Mouse (Mus musculus): ENCODE data around the gene Fosl1. TPM values are rescaled to one million over a fixed set of nuclear protein-coding genes. Genes with fewer than 3 reads are reported as not detected.
A peak's percentile ranks its signal among the peaks of the same experiment; 100 is the strongest.

Gene Fosl1
- polyA plus RNA-seq, 1 experiment from 2014 or later: not detected

- Histone ChIP-seq H3K9ac (replicated peaks; ENCODE audit: low read depth) (no peak overlapping the region), H3K4me3 (ENCODE audit: low read depth, low read length) (no peak overlapping the region), H3K27me3 (replicated peaks; ENCODE audit: insufficient read depth, low read length) (no peaks in the 10 kb centered on the region), H3K36me3 (ENCODE audit: insufficient read depth, low read length) (peaks cover 18% of the 10 kb centered on the region), H3K27ac (ENCODE audit: low read length) (no peak overlapping the region), H3K4me1 (ENCODE audit: insufficient read depth, low read depth, low read length) (peaks cover 6% of the 10 kb centered on the region; the same call in 1 of the 2 replicates), H3K4me2 (replicated peaks; ENCODE audit: low read depth, low read length) (no peak overlapping the region), H3K9me3 (ENCODE audit: low read length) (no peaks in the 10 kb centered on the region)
- DNase-seq (ENCODE audit: low spot score): no peak
- TF ChIP-seq CTCF (IDR thresholded peaks at IDR 0.05) (no peak), EP300 (IDR thresholded peaks at IDR 0.05) (no peak)
- WGBS: 89% methylated on average over 10 of the region's 10 CpGs
- ATAC-seq: no peak
These were observed 34.1 kb downstream of the Fosl1 start for GRCm38 (mm10) chr19:5481398-5481797.

GRCm38 (mm10) chr19:5483386-5484359, 36.3 kb downstream of the Fosl1 start:
- TF ChIP-seq EP300 (IDR thresholded peaks at IDR 0.05) (no peak), CTCF (IDR thresholded peaks at IDR 0.05) (no peak)
- Histone ChIP-seq H3K4me1 (ENCODE audit: insufficient read depth, low read depth, low read length) (peaks cover 19% of the 10 kb centered on the region; the same call in 1 of the 2 replicates), H3K9ac (replicated peaks; ENCODE audit: low read depth) (no peak overlapping the region), H3K9me3 (ENCODE audit: low read length) (no peaks in the 10 kb centered on the region), H3K27me3 (replicated peaks; ENCODE audit: insufficient read depth, low read length) (no peaks in the 10 kb centered on the region), H3K4me3 (ENCODE audit: low read depth, low read length) (no peak overlapping the region), H3K27ac (ENCODE audit: low read length) (peak overlapping the region; percentile 38), H3K36me3 (ENCODE audit: insufficient read depth, low read length) (peaks cover 18% of the 10 kb centered on the region), H3K4me2 (replicated peaks; ENCODE audit: low read depth, low read length) (no peak overlapping the region)
- DNase-seq (ENCODE audit: low spot score) (no peak), ATAC-seq (no peak)
- WGBS: 83% methylated on average over 19 of the region's 19 CpGs

GRCm38 (mm10) chr19:5484496-5484895, 37.1 kb downstream of the Fosl1 start:
- no peak overlapping the region for H3K4me3 ChIP-seq (ENCODE audit: low read depth, low read length)
- DNase-seq (ENCODE audit: low spot score) (peak; percentile 78), ATAC-seq (no peak)
- no peaks in the 10 kb centered on the region for H3K27me3 ChIP-seq (replicated peaks; ENCODE audit: insufficient read depth, low read length)
- no peaks in the 10 kb centered on the region for H3K9me3 ChIP-seq (ENCODE audit: low read length)
- no peak overlapping the region for H3K4me2 ChIP-seq (replicated peaks; ENCODE audit: low read depth, low read length)
- H3K4me1 ChIP-seq (ENCODE audit: insufficient read depth, low read depth, low read length): peaks cover 19% of the 10 kb centered on the region; the same call in 1 of the 2 replicates
- TF ChIP-seq EP300 (IDR thresholded peaks at IDR 0.05) (peak; percentile 33; the same call in 1 of the 2 replicates), CTCF (IDR thresholded peaks at IDR 0.05) (no peak)
- H3K36me3 ChIP-seq (ENCODE audit: insufficient read depth, low read length): peaks cover 18% of the 10 kb centered on the region
- no peak overlapping the region for H3K9ac ChIP-seq (replicated peaks; ENCODE audit: low read depth)
- H3K27ac ChIP-seq (ENCODE audit: low read length): peak overlapping the region; percentile 98
- 58% methylated on average over 5 of the region's 5 CpGs for WGBS

GRCm38 (mm10) chr19:5485371-5485770, 38.0 kb downstream of the Fosl1 start:
- Histone ChIP-seq H3K9ac (replicated peaks; ENCODE audit: low read depth) (no peak overlapping the region), H3K27me3 (replicated peaks; ENCODE audit: insufficient read depth, low read length) (no peaks in the 10 kb centered on the region), H3K27ac (ENCODE audit: low read length) (peak overlapping the region; percentile 98), H3K9me3 (ENCODE audit: low read length) (no peaks in the 10 kb centered on the region), H3K4me1 (ENCODE audit: insufficient read depth, low read depth, low read length) (peaks cover 19% of the 10 kb centered on the region; the same call in 1 of the 2 replicates), H3K36me3 (ENCODE audit: insufficient read depth, low read length) (peaks cover 15% of the 10 kb centered on the region), H3K4me2 (replicated peaks; ENCODE audit: low read depth, low read length) (no peak overlapping the region), H3K4me3 (ENCODE audit: low read depth, low read length) (no peak overlapping the region)
- TF ChIP-seq EP300 (IDR thresholded peaks at IDR 0.05): no peak
- no peak for DNase-seq (ENCODE audit: low spot score)
- ATAC-seq: no peak
- WGBS: 51% methylated on average over 8 of the region's 8 CpGs

- Histone ChIP-seq H3K4me2 (replicated peaks; ENCODE audit: low read depth, low read length) (no peak overlapping the region), H3K9me3 (ENCODE audit: low read length) (no peaks in the 10 kb centered on the region), H3K27me3 (replicated peaks; ENCODE audit: insufficient read depth, low read length) (no peaks in the 10 kb centered on the region), H3K4me1 (ENCODE audit: insufficient read depth, low read depth, low read length) (peaks cover 19% of the 10 kb centered on the region; the same call in 1 of the 2 replicates), H3K27ac (ENCODE audit: low read length) (peak overlapping the region; percentile 98), H3K9ac (replicated peaks; ENCODE audit: low read depth) (no peak overlapping the region), H3K36me3 (ENCODE audit: insufficient read depth, low read length) (peaks cover 15% of the 10 kb centered on the region), H3K4me3 (ENCODE audit: low read depth, low read length) (no peak overlapping the region)
- TF ChIP-seq CTCF (IDR thresholded peaks at IDR 0.05): no peak
- TF ChIP-seq EP300 (IDR thresholded peaks at IDR 0.05): no peak
- DNase-seq (ENCODE audit: low spot score) (no peak), ATAC-seq (no peak)
- 94% methylated on average over 7 of the region's 7 CpGs for WGBS
These were observed 38.5 kb downstream of the Fosl1 start for GRCm38 (mm10) chr19:5485821-5486220.

GRCm38 (mm10) chr19:5486286-5486685, 38.9 kb downstream of the Fosl1 start:
- Histone ChIP-seq H3K27ac (ENCODE audit: low read length) (peak overlapping the region; percentile 98), H3K4me3 (ENCODE audit: low read depth, low read length) (no peak overlapping the region), H3K9me3 (ENCODE audit: low read length) (no peaks in the 10 kb centered on the region), H3K27me3 (replicated peaks; ENCODE audit: insufficient read depth, low read length) (no peaks in the 10 kb centered on the region), H3K36me3 (ENCODE audit: insufficient read depth, low read length) (peaks cover 15% of the 10 kb centered on the region), H3K9ac (replicated peaks; ENCODE audit: low read depth) (no peak overlapping the region), H3K4me1 (ENCODE audit: insufficient read depth, low read depth, low read length) (peaks cover 19% of the 10 kb centered on the region; the same call in 1 of the 2 replicates), H3K4me2 (replicated peaks; ENCODE audit: low read depth, low read length) (no peak overlapping the region)
- ATAC-seq: no peak
- peak; percentile 69 for DNase-seq (ENCODE audit: low spot score)
- TF ChIP-seq CTCF (IDR thresholded peaks at IDR 0.05): no peak
- no peak for TF ChIP-seq EP300 (IDR thresholded peaks at IDR 0.05)
- 50% methylated on average over 8 of the region's 8 CpGs for WGBS

Data from lung, postnatal 0 days (tissue).